Mouse (Mus musculus) left cerebral cortex, postnatal 10 days (tissue): ENCODE results near the gene Dbn1. TPM values are rescaled to one million over a fixed set of nuclear protein-coding genes. Genes with fewer than 3 reads are reported as not detected.
A peak's percentile ranks its signal among the peaks of the same experiment; 100 is the strongest.
"Not testable (repeated sequence)": the region's sequence is repeated elsewhere in the genome, so short reads cannot be mapped to it uniquely, and the experiment has no call there.

ENCODE experiments used
- DNase-seq, 2 experiments: peaks; one replicate each; pipeline ENCODE4 v3.0.0; 2021 to 2022; ENCODE audit warnings: low spot score in 2 of 2, mixed read lengths in 1 of 2; ENCODE audit errors: extremely low spot score in 1 of 2
- intact Hi-C: fragments of 180-260 bp; cut with DNase I; formaldehyde crosslinking; loops from one replicate; pipeline ENCODE4 v1.15.1; 2025
- microRNA-seq: library from miRNA; unstranded; fragments of <30 nt; microRNA quantifications from one replicate; pipeline ENCODE4 v1.2.0, GENCODE M21; 2022
- total RNA-seq, 2 experiments: library from RNA; stranded (reverse); gene quantifications; 2 replicates each; pipeline ENCODE4 v1.2.3; 2021

The Dbn1 gene
- total RNA-seq, 2 experiments from 2014 or later, result 350 to 366 TPM

- intact Hi-C loops, DNase-seq: not testable (repeated sequence)
These were observed 50.7 kb downstream of the Dbn1 start for GRCm38 (mm10) chr13:55437111-55437629.

- DNase-seq, result no peak
- intact Hi-C loops, result no loop called here
These were observed 55.8 kb downstream of the Dbn1 start for GRCm38 (mm10) chr13:55431889-55432685.

GRCm38 (mm10) chr13:55430566-55430965 is 57.3 kb downstream of the Dbn1 start:
- DNase-seq, result no peak
- intact Hi-C loops, result no loop called here

- DNase-seq, result peak in 1 of 2 experiments; percentile 80
- intact Hi-C loops, result no loop called here
These were observed 58.6 kb downstream of the Dbn1 start for GRCm38 (mm10) chr13:55429226-55429888.

GRCm38 (mm10) chr13:55426613-55427012 is 61.3 kb downstream of the Dbn1 start, which contains the start of gene F12:
Gene F12, minus strand, starts transcription at chr13:55426793.
- DNase-seq, result no peak
- intact Hi-C loops, result no loop called here

Small RNAs within 50 kb of the gene (microRNA-seq; reads per million reads assigned to microRNA genes)
- gene Mir6943, result 5.5 reads per million, percentile 19 among the genes with 10 or more reads in this experiment
- gene Mir6944, result 117 reads per million, percentile 58 among the genes with 10 or more reads in this experiment
- gene Mir6945, result 11.8 reads per million, percentile 33 among the genes with 10 or more reads in this experiment

Other genes starting within 250 kb of the Dbn1 start
- 100 to 1,000 TPM; 180 TPM for gene Prelid1, start 167.6 kb downstream of the Dbn1 start, total RNA-seq
- gene Rab24, start 166.2 kb downstream of the Dbn1 start, total RNA-seq, result 10 to 100 TPM; 63.2 to 65.7 TPM
- 1 to 10 TPM; 2.2 to 2.4 TPM for gene Mxd3, start 158.3 kb downstream of the Dbn1 start, total RNA-seq
- gene Lman2, start 125.3 kb downstream of the Dbn1 start, total RNA-seq, result 10 to 100 TPM; 38.3 to 42.6 TPM
- gene Rgs14, start 118.4 kb downstream of the Dbn1 start, total RNA-seq, result 10 to 100 TPM; 19.3 to 20.6 TPM
- gene Slc34a1, start 89.9 kb downstream of the Dbn1 start, total RNA-seq, result not detected
- gene Pfn3, start 72.9 kb downstream of the Dbn1 start, total RNA-seq, result under 1 TPM; 0.71 to 0.73 TPM
- gene F12, start 61.3 kb downstream of the Dbn1 start, total RNA-seq, result under 1 TPM; 0.58 to 0.87 TPM
- gene Grk6, start 43.0 kb downstream of the Dbn1 start, total RNA-seq, result 10 to 100 TPM; 70.6 to 73.0 TPM
- gene Prr7, start 23.8 kb downstream of the Dbn1 start, total RNA-seq, result 100 to 1,000 TPM in 1 of 2 experiments, 10 to 100 TPM in 1; 91.9 to 103 TPM
- 10 to 100 TPM; 60.1 to 61.4 TPM for gene Pdlim7, start 25.6 kb upstream of the Dbn1 start, total RNA-seq
- 1 to 10 TPM; 4.3 to 4.5 TPM for gene Dok3, start 41.2 kb upstream of the Dbn1 start, total RNA-seq
- 10 to 100 TPM; 42.0 to 43.4 TPM for gene Ddx41, start 48.5 kb upstream of the Dbn1 start, total RNA-seq
- gene Fam193b, start 83.0 kb upstream of the Dbn1 start, total RNA-seq, result 10 to 100 TPM; 65.8 to 67.6 TPM
- 100 to 1,000 TPM; 118 to 120 TPM for gene Tmed9, start 85.6 kb upstream of the Dbn1 start, total RNA-seq
- gene B4galt7, start 111.8 kb upstream of the Dbn1 start, total RNA-seq, result 10 to 100 TPM; 24.9 to 25.5 TPM
- 10 to 100 TPM; 53.7 to 55.3 TPM for gene Caml, start 134.9 kb upstream of the Dbn1 start, total RNA-seq
- 10 to 100 TPM; 44.2 to 45.2 TPM for gene Ddx46, start 146.9 kb upstream of the Dbn1 start, total RNA-seq
- 10 to 100 TPM; 90.4 to 92.0 TPM for gene B230219D22Rik, start 205.0 kb upstream of the Dbn1 start, total RNA-seq
- 10 to 100 TPM; 62.9 to 68.8 TPM for gene Txndc15, start 226.5 kb upstream of the Dbn1 start, total RNA-seq
- 10 to 100 TPM; 26.9 to 32.1 TPM for gene Pcbd2, start 239.3 kb upstream of the Dbn1 start, total RNA-seq